9 mouse cellular contexts compared by ENCODE assay signal in genomic region chr8:57321898-57322895, GRCm38 (mm10). TPM values are rescaled to one million over a fixed set of nuclear protein-coding genes. Genes with fewer than 3 reads are reported as not detected.
DNase-seq lines count a peak whose midpoint lies in the region; ATAC-seq and TF ChIP-seq lines count a peak whose summit lies in the region.
"Had no signal": no experiment of that assay in that cellular context is flagged by ENCODE, and none has a peak within 500 bp of the region (broad histone marks: within the 10 kb centered on the region; RNA-seq: fewer than 3 reads in every experiment).

No protein-coding gene starts in this region.

- no peak for DNase-seq in lung, embryonic 14.5 days
- no peak for DNase-seq in lung, adult 18-20 months
- peak; percentile 70 to 77 for DNase-seq in heart, adult 2 months
- DNase-seq in retina, embryonic 14.5 days (ENCODE audit: low spot score) = peak; percentile 40
- no peak for DNase-seq in frontal cortex, postnatal 14 days (ENCODE audit: low spot score in 2 of 2)
- no peak for DNase-seq in urinary bladder, adult 2 months (ENCODE audit: low spot score)
- DNase-seq in adrenal gland, adult 8-10 months = no peak

- peaks cover 99% of the 10 kb centered on the region for H3K27me3 ChIP-seq in lung, embryonic 14.5 days (ENCODE audit: insufficient read depth, low read length)
- H3K27me3 ChIP-seq in heart, adult 2 months (ENCODE audit: control insufficient read depth, insufficient read depth, low read length) = peaks cover 2% of the 10 kb centered on the region
- H3K27me3 ChIP-seq in limb, embryonic 12.5 days = peaks cover 35% of the 10 kb centered on the region

- H3K79me2 ChIP-seq in heart, adult 2 months (replicated peaks; ENCODE audit: control insufficient read depth, insufficient read depth, low read length) = no peaks in the 10 kb centered on the region

- peak overlapping the region; percentile 24; the same call in 1 of the 2 replicates for H3K27ac ChIP-seq in lung, embryonic 14.5 days (ENCODE audit: low read depth)
- peak overlapping the region; percentile 97 for H3K27ac ChIP-seq in heart, adult 2 months
- H3K27ac ChIP-seq in limb, embryonic 12.5 days = peak overlapping the region; percentile 99

- H3K9me3 ChIP-seq in lung, embryonic 14.5 days (ENCODE audit: low read depth, low read length) = no peaks in the 10 kb centered on the region
- no peaks in the 10 kb centered on the region for H3K9me3 ChIP-seq in limb, embryonic 12.5 days

- no peak for TF ChIP-seq EP300 in heart, adult 2 months (IDR thresholded peaks at IDR 0.05; ENCODE audit: insufficient read depth, low read depth, low read length)

- 0 out of 2 replicates have a peak, but pooled peaks have one; percentile 10 for ATAC-seq in lung, embryonic 14.5 days (ENCODE audit: insufficient read depth)
- ATAC-seq in limb, embryonic 12.5 days (ENCODE audit: insufficient number of reproducible peaks, insufficient read depth, low FRiP score, low TSS enrichment, low read depth) = no peak

- peak overlapping the region; percentile 45 for H3K4me3 ChIP-seq in lung, embryonic 14.5 days (ENCODE audit: low read depth, low read length)
- peak overlapping the region; percentile 78 for H3K4me3 ChIP-seq in heart, adult 2 months
- peak overlapping the region; percentile 86 for H3K4me3 ChIP-seq in limb, embryonic 12.5 days (replicated peaks)

- intact Hi-C loops in heart, adult 2 months (cut with DNase I) = no loop called here

- peak; percentile 30; the same call in 1 of the 2 replicates for TF ChIP-seq POLR2A in heart, adult 2 months (IDR thresholded peaks at IDR 0.05; ENCODE audit: insufficient read depth, low read depth, low read length)

- peak overlapping the region; percentile 53; the same call in 1 of the 2 replicates for H3K9ac ChIP-seq in lung, embryonic 14.5 days
- H3K9ac ChIP-seq in heart, adult 2 months (ENCODE audit: low read depth, low read length) = peak overlapping the region; percentile 85
- H3K9ac ChIP-seq in limb, embryonic 12.5 days (replicated peaks) = peak overlapping the region; percentile 100

- H3K4me1 ChIP-seq in lung, embryonic 14.5 days (ENCODE audit: insufficient read depth) = no peaks in the 10 kb centered on the region
- no peaks in the 10 kb centered on the region for H3K4me1 ChIP-seq in heart, adult 2 months (ENCODE audit: control insufficient read depth, insufficient read depth, low read length)
- H3K4me1 ChIP-seq in limb, embryonic 12.5 days (replicated peaks) = peaks cover 23% of the 10 kb centered on the region

- TF ChIP-seq CTCF in lung, embryonic 14.5 days (IDR thresholded peaks at IDR 0.05; ENCODE audit: low read depth) = no peak
- TF ChIP-seq CTCF in heart, adult 2 months (IDR thresholded peaks at IDR 0.05) = no peak

- peak overlapping the region; percentile 64 for H3K4me2 ChIP-seq in lung, embryonic 14.5 days
- peak overlapping the region; percentile 74 for H3K4me2 ChIP-seq in limb, embryonic 12.5 days

- no peaks in the 10 kb centered on the region for H3K36me3 ChIP-seq in lung, embryonic 14.5 days (ENCODE audit: insufficient read depth)
- H3K36me3 ChIP-seq in heart, adult 2 months (ENCODE audit: control insufficient read depth, insufficient read depth, low read length) = no peaks in the 10 kb centered on the region
- H3K36me3 ChIP-seq in limb, embryonic 12.5 days = peaks cover 21% of the 10 kb centered on the region; the same call in 1 of the 2 replicates

- 2% methylated on average over 64 of the region's 64 CpGs for WGBS in lung, embryonic 14.5 days
- 4% methylated on average over 56 of the region's 64 CpGs for WGBS in heart, adult 2 months
- under 1% methylated on average over 64 of the region's 64 CpGs for WGBS in limb, embryonic 12.5 days

RNA-seq across cellular contexts. Expression of gene Hand2, which starts 1.4 kb away (rescaled TPM):
- 0.16 and 0.24 TPM in 2 replicates for polyA plus RNA-seq in lung, embryonic 14.5 days (2014; fragmentation: Nextera tagmentation; extraction: Ambion mirVana)
- 10 to 100 TPM; 62.1 to 63.9 TPM for total RNA-seq in heart, adult 2 months (2021)
- 10.3 and 14.8 TPM in 2 replicates for polyA plus RNA-seq in heart, adult 2 months (2012; rRNA removed)
- 19.6 and 23.7 TPM in 2 replicates for polyA plus RNA-seq in limb, embryonic 12.5 days (2016; fragmentation: Nextera tagmentation; extraction: Ambion mirVana)
- 32.1 and 34.9 TPM in 2 replicates for polyA plus RNA-seq in urinary bladder, adult 2 months (2012; rRNA removed)
- 10 to 100 TPM; 41.8 to 70.8 (median 51.0) TPM for total RNA-seq in adrenal gland, adult 8-10 months (2022)
- total RNA-seq: MEL had no signal

Comparison
In these comparisons a context has a peak if more than half of its experiments do, and no peak if none do; other contexts are left out.
1. DNase-seq: peak in heart, adult 2 months (2 of 2) and retina, embryonic 14.5 days (single experiment); none in lung, embryonic 14.5 days (single experiment), lung, adult 18-20 months (0 of 2), frontal cortex, postnatal 14 days (0 of 2), urinary bladder, adult 2 months (single experiment) and adrenal gland, adult 8-10 months (single experiment).
2. H3K27ac ChIP-seq: peak in every context shown above with its lines; median percentile 99 in limb, embryonic 12.5 days; 97 in heart, adult 2 months; 24 in lung, embryonic 14.5 days.
3. Peak in every context shown above with its lines, with median percentiles within 50 percentile points of each other: H3K4me3 ChIP-seq and H3K9ac ChIP-seq.